Mouse (Mus musculus): ENCODE results near the gene Slc46a3.
"Not testable (repeated sequence)": the region's sequence is repeated elsewhere in the genome, so short reads cannot be mapped to it uniquely, and the experiment has no call there.

Gene Slc46a3

GRCm38 (mm10) chr5:147894455-147895076 is at the start of gene Slc46a3:
TSS of gene Slc46a3 (minus strand) at chr5:147894815.
- DNase-seq (ENCODE audit: low spot score), result peak; percentile 86

- DNase-seq (ENCODE audit: low spot score), result peak; percentile 45
Measured at GRCm38 (mm10) chr5:147939226-147939625, 44.6 kb upstream of the Slc46a3 start.

- no peak for DNase-seq (ENCODE audit: low spot score)
Measured at GRCm38 (mm10) chr5:147935096-147935495, 40.5 kb upstream of the Slc46a3 start.

- no peak for DNase-seq (ENCODE audit: low spot score)
Measured at GRCm38 (mm10) chr5:147928668-147929497, 34.3 kb upstream of the Slc46a3 start.

- DNase-seq (ENCODE audit: low spot score), result no peak
Measured at GRCm38 (mm10) chr5:147925935-147926604, 31.5 kb upstream of the Slc46a3 start.

- DNase-seq (ENCODE audit: low spot score), result no peak
Measured at GRCm38 (mm10) chr5:147924621-147925020, 30.0 kb upstream of the Slc46a3 start.

- no peak for DNase-seq (ENCODE audit: low spot score)
Measured at GRCm38 (mm10) chr5:147918044-147918846, 23.6 kb upstream of the Slc46a3 start.

GRCm38 (mm10) chr5:147916171-147916570 is 21.6 kb upstream of the Slc46a3 start:
- peak; percentile 57 for DNase-seq (ENCODE audit: low spot score)

GRCm38 (mm10) chr5:147915038-147915566 is 20.5 kb upstream of the Slc46a3 start:
- no peak for DNase-seq (ENCODE audit: low spot score)

- no peak for DNase-seq (ENCODE audit: low spot score)
Measured at GRCm38 (mm10) chr5:147913241-147913842, 18.7 kb upstream of the Slc46a3 start.

GRCm38 (mm10) chr5:147911744-147912143 is 17.1 kb upstream of the Slc46a3 start:
- no peak for DNase-seq (ENCODE audit: low spot score)

- no peak for DNase-seq (ENCODE audit: low spot score)
Measured at GRCm38 (mm10) chr5:147910807-147911509, 16.3 kb upstream of the Slc46a3 start.

GRCm38 (mm10) chr5:147907851-147908250 is 13.2 kb upstream of the Slc46a3 start:
- DNase-seq (ENCODE audit: low spot score), result no peak

GRCm38 (mm10) chr5:147907144-147907543 is 12.5 kb upstream of the Slc46a3 start:
- no peak for DNase-seq (ENCODE audit: low spot score)

GRCm38 (mm10) chr5:147903166-147903565 is 8.6 kb upstream of the Slc46a3 start:
- DNase-seq (ENCODE audit: low spot score), result no peak

- no peak for DNase-seq (ENCODE audit: low spot score)
Measured at GRCm38 (mm10) chr5:147902008-147902757, 7.6 kb upstream of the Slc46a3 start.

GRCm38 (mm10) chr5:147898968-147899549 is 4.4 kb upstream of the Slc46a3 start:
- no peak for DNase-seq (ENCODE audit: low spot score)

- DNase-seq (ENCODE audit: low spot score), result no peak
Measured at GRCm38 (mm10) chr5:147898254-147898653, 3.6 kb upstream of the Slc46a3 start.

GRCm38 (mm10) chr5:147896501-147896900 is 1.9 kb upstream of the Slc46a3 start:
- DNase-seq (ENCODE audit: low spot score), result not testable (repeated sequence)
